13 mouse cellular contexts compared by ENCODE assay signal in the genomic region with DNA sequence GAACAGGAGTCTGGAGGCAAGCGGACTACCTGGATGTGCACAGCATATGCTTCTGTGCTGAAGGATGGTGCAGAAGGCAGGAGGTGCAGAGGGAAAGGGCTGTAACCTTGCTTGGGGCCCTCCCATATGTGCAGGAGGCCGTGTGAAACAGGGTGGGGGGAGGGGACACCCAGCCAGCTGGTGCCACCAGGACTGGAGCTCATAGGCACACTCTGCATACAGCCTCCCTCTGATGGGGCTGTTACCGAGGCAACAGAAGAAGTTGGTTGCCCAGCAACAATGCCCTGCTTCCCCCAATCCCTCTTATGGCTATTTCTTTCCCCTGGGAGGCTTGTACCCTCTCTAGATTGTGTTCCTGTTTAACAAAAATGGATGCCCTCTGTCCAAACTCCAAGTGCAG. TPM values are rescaled to one million over a fixed set of nuclear protein-coding genes. Genes with fewer than 3 reads are reported as not detected.
DNase-seq lines count a peak whose midpoint lies in the region; ATAC-seq and TF ChIP-seq lines count a peak whose summit lies in the region.
"Had no signal": no experiment of that assay in that cellular context is flagged by ENCODE, and none has a peak within 500 bp of the region (broad histone marks: within the 10 kb centered on the region; RNA-seq: fewer than 3 reads in every experiment).

No protein-coding gene starts in this region.

- DNase-seq in cerebellum, adult 9-11 months: peak; percentile 36
- no peak for DNase-seq in cerebellum, adult 2 months
- peak; percentile 81 for DNase-seq in hindbrain, embryonic 11.5 days (ENCODE audit: low spot score)
- peak; percentile 74 to 91 for DNase-seq in left cerebral cortex, postnatal 25 days (ENCODE audit: low spot score in 2 of 2)
- DNase-seq in right cerebral cortex, adult 18-20 months: peak; percentile 80
- no peak for DNase-seq in gastrocnemius, postnatal 36 days
- DNase-seq in B cell, adult 2 months: no peak
- DNase-seq: kidney, adult 9 months; lung, embryonic 14.5 days; thymus, postnatal 36 days had no signal

- no peaks in the 10 kb centered on the region for H3K27me3 ChIP-seq in cerebellum, adult 2 months (ENCODE audit: control insufficient read depth, insufficient read depth, low read length)
- no peaks in the 10 kb centered on the region for H3K27me3 ChIP-seq in hindbrain, embryonic 11.5 days (ENCODE audit: control insufficient read depth, insufficient read depth, low read length)
- H3K27me3 ChIP-seq: embryonic facial prominence, embryonic 12.5 days had no signal

- peak; percentile 91 for ATAC-seq in hindbrain, embryonic 11.5 days (ENCODE audit: low FRiP score)
- ATAC-seq in monocyte, adult 5-6 weeks (replicated peaks; ENCODE audit: insufficient number of reproducible peaks, low FRiP score, low TSS enrichment, poor library complexity, severe bottlenecking): no peak

- H3K27ac ChIP-seq in cerebellum, adult 2 months (ENCODE audit: insufficient read depth, low read length): no peak overlapping the region
- peak overlapping the region; percentile 74 for H3K27ac ChIP-seq in hindbrain, embryonic 11.5 days (ENCODE audit: low read depth, low read length)
- H3K27ac ChIP-seq: embryonic facial prominence, embryonic 12.5 days; heart, embryonic 13.5 days had no signal

- H3K4me2 ChIP-seq in hindbrain, embryonic 11.5 days (replicated peaks; ENCODE audit: low read depth, low read length): no peak overlapping the region; the same call in 1 of the 2 replicates
- H3K4me2 ChIP-seq: embryonic facial prominence, embryonic 12.5 days; heart, embryonic 13.5 days; lung, embryonic 14.5 days had no signal

- no peak overlapping the region for H3K9ac ChIP-seq in hindbrain, embryonic 11.5 days (ENCODE audit: low read depth, low read length)
- H3K9ac ChIP-seq: embryonic facial prominence, embryonic 12.5 days; heart, embryonic 13.5 days; lung, embryonic 14.5 days had no signal

- H3K4me1 ChIP-seq in cerebellum, adult 2 months (ENCODE audit: control insufficient read depth, insufficient read depth, low read length): peaks cover 35% of the 10 kb centered on the region
- H3K4me1 ChIP-seq in hindbrain, embryonic 11.5 days (replicated peaks; ENCODE audit: control insufficient read depth, insufficient read depth, low read length): peaks cover 4% of the 10 kb centered on the region
- H3K4me1 ChIP-seq: embryonic facial prominence, embryonic 12.5 days had no signal

- TF ChIP-seq CTCF in cerebellum, adult 2 months (IDR thresholded peaks at IDR 0.05; ENCODE audit: borderline replicate concordance, insufficient read depth, low read depth, low read length): no peak

- no peaks in the 10 kb centered on the region for H3K9me3 ChIP-seq in hindbrain, embryonic 11.5 days (ENCODE audit: control insufficient read depth, low read length)
- H3K9me3 ChIP-seq: embryonic facial prominence, embryonic 12.5 days; heart, embryonic 13.5 days had no signal

- TF ChIP-seq POLR2A in cerebellum, adult 2 months (IDR thresholded peaks at IDR 0.05; ENCODE audit: borderline replicate concordance, insufficient read depth, low read length): no peak

- H3K36me3 ChIP-seq in hindbrain, embryonic 11.5 days (ENCODE audit: control insufficient read depth, insufficient read depth, low read length): no peaks in the 10 kb centered on the region
- H3K36me3 ChIP-seq: embryonic facial prominence, embryonic 12.5 days; heart, embryonic 13.5 days had no signal

- intact Hi-C loops in left cerebral cortex, postnatal 25 days (cut with DNase I): loop anchor here (2.0 to 5.0 kb wide), 4 partner anchors 137 to 268 kb away; a partner anchor contains a TSS
- intact Hi-C loops in gastrocnemius, postnatal 36 days (cut with DNase I): loop anchor here (2.0 to 5.0 kb wide), 3 partner anchors 182 to 266 kb away; no protein-coding TSS in a partner anchor

- no peak overlapping the region for H3K4me3 ChIP-seq in cerebellum, adult 2 months (replicated peaks; ENCODE audit: insufficient read depth, low read depth, low read length)
- no peak overlapping the region for H3K4me3 ChIP-seq in hindbrain, embryonic 11.5 days (ENCODE audit: low read depth, low read length)
- H3K4me3 ChIP-seq: embryonic facial prominence, embryonic 12.5 days; heart, embryonic 13.5 days had no signal

- WGBS in cerebellum, adult 2 months: 30% methylated on average over 3 of the region's 3 CpGs
- 31% methylated on average over 3 of the region's 3 CpGs for WGBS in hindbrain, embryonic 11.5 days

RNA-seq across cellular contexts. Expression of a gene that starts 17.8 kb away (rescaled TPM):
- polyA plus RNA-seq in cerebellum, adult 2 months (2012; rRNA removed): 210 and 244 TPM in 2 replicates
- 19.5 and 20.5 TPM in 2 replicates for polyA plus RNA-seq in hindbrain, embryonic 11.5 days (2014; fragmentation: Nextera tagmentation; extraction: Ambion mirVana)
- 100 to 1,000 TPM; 183 to 184 TPM for total RNA-seq in left cerebral cortex, postnatal 25 days (2021)
- total RNA-seq in gastrocnemius, postnatal 36 days (2021): 1 to 10 TPM; 5.5 to 6.8 TPM
- 0.49 TPM in 1 of 3 replicates, not detected in the others for total RNA-seq in monocyte, adult 5-6 weeks (2017)

Comparison
In these comparisons a context has a peak if more than half of its experiments do, and no peak if none do; other contexts are left out.
1. DNase-seq: peak in cerebellum, adult 9-11 months (single experiment), hindbrain, embryonic 11.5 days (single experiment), left cerebral cortex, postnatal 25 days (2 of 2) and right cerebral cortex, adult 18-20 months (single experiment); none in cerebellum, adult 2 months (0 of 2), gastrocnemius, postnatal 36 days (0 of 2) and B cell, adult 2 months (0 of 2).
2. RNA of a gene that starts 17.8 kb away (total RNA-seq): 183 to 184 TPM in left cerebral cortex, postnatal 25 days; 5.5 to 6.8 TPM in gastrocnemius, postnatal 36 days and 0.49 TPM in monocyte, adult 5-6 weeks; every median in the first group is over 10 times any median in the second.